Mouse (Mus musculus) lung, postnatal 25 days (tissue): ENCODE results near the gene Cct3.
"Not testable (repeated sequence)": the region's sequence is repeated elsewhere in the genome, so short reads cannot be mapped to it uniquely, and the experiment has no call there.

Experiments used
- DNase-seq: peaks from one replicate; pipeline ENCODE4 v3.0.0; 2022; ENCODE audit warnings: low spot score

Gene Cct3

GRCm38 (mm10) chr3:88296561-88297318 is at the start of gene Cct3, which contains the start of gene Tsacc:
TSS of gene Cct3 (plus strand) at chr3:88297116.
TSS of gene Tsacc (minus strand) at chr3:88296999.
- DNase-seq: peak; percentile 98

- DNase-seq: no peak
Observed at GRCm38 (mm10) chr3:88247666-88248065, 49.2 kb upstream of the Cct3 start.

- no peak for DNase-seq
Observed at GRCm38 (mm10) chr3:88248406-88248805, 48.5 kb upstream of the Cct3 start.

- DNase-seq: no peak
Observed at GRCm38 (mm10) chr3:88252739-88253138, 44.2 kb upstream of the Cct3 start.

GRCm38 (mm10) chr3:88254268-88254926 is 42.5 kb upstream of the Cct3 start, which contains the start of gene Rhbg:
TSS of gene Rhbg (minus strand) at chr3:88254709.
- peak; percentile 76 for DNase-seq

GRCm38 (mm10) chr3:88255950-88256349 is 41.0 kb upstream of the Cct3 start:
- DNase-seq: no peak

- DNase-seq: no peak
Observed at GRCm38 (mm10) chr3:88256382-88256781, 40.5 kb upstream of the Cct3 start.

- DNase-seq: no peak
Observed at GRCm38 (mm10) chr3:88262346-88262745, 34.6 kb upstream of the Cct3 start.

GRCm38 (mm10) chr3:88268014-88268413 is 28.9 kb upstream of the Cct3 start:
- not testable (repeated sequence) for DNase-seq

- no peak for DNase-seq
Observed at GRCm38 (mm10) chr3:88268991-88269390, 27.9 kb upstream of the Cct3 start.

GRCm38 (mm10) chr3:88271298-88271697 is 25.6 kb upstream of the Cct3 start:
- DNase-seq: not testable (repeated sequence)

GRCm38 (mm10) chr3:88271859-88272258 is 25.1 kb upstream of the Cct3 start:
- no peak for DNase-seq

- DNase-seq: no peak
Observed at GRCm38 (mm10) chr3:88274002-88274401, 22.9 kb upstream of the Cct3 start.

- no peak for DNase-seq
Observed at GRCm38 (mm10) chr3:88276121-88276520, 20.8 kb upstream of the Cct3 start.

GRCm38 (mm10) chr3:88276529-88277143 is 20.3 kb upstream of the Cct3 start:
- peak; percentile 30 for DNase-seq

GRCm38 (mm10) chr3:88280035-88280434 is 16.9 kb upstream of the Cct3 start:
- no peak for DNase-seq

GRCm38 (mm10) chr3:88281141-88281916 is 15.6 kb upstream of the Cct3 start:
- peak; percentile 79 for DNase-seq

- not testable (repeated sequence) for DNase-seq
Observed at GRCm38 (mm10) chr3:88284815-88285564, 11.9 kb upstream of the Cct3 start.

- DNase-seq: not testable (repeated sequence)
Observed at GRCm38 (mm10) chr3:88285565-88285895, 11.4 kb upstream of the Cct3 start.

- no peak for DNase-seq
Observed at GRCm38 (mm10) chr3:88287110-88287509, 9.8 kb upstream of the Cct3 start, which contains the start of gene Gm38392. TSS of gene Gm38392 (minus strand) at chr3:88287210.

- peak; percentile 69 for DNase-seq
Observed at GRCm38 (mm10) chr3:88288133-88288713, 8.7 kb upstream of the Cct3 start.
